Mouse (Mus musculus) regulatory T cell (primary cell): ENCODE data around the gene Olfr1385.
"Not testable (repeated sequence)": the region's sequence is repeated elsewhere in the genome, so short reads cannot be mapped to it uniquely, and the experiment has no call there.

Experiments used
- in situ Hi-C: fragments of 300-600 bp; cut with MboI, MseI; formaldehyde crosslinking; loops from one replicate; pipeline ENCODE4 v1.15.1; 2025; ENCODE audit warnings: high pct_unique_total_duplicates

Olfr1385 gene

GRCm38 (mm10) chr11:49488770-49489169, at the start of gene Olfr1385:
TSS of gene Olfr1385 (plus strand) at chr11:49489070.
- in situ Hi-C loops: not testable (repeated sequence)

DNA sequence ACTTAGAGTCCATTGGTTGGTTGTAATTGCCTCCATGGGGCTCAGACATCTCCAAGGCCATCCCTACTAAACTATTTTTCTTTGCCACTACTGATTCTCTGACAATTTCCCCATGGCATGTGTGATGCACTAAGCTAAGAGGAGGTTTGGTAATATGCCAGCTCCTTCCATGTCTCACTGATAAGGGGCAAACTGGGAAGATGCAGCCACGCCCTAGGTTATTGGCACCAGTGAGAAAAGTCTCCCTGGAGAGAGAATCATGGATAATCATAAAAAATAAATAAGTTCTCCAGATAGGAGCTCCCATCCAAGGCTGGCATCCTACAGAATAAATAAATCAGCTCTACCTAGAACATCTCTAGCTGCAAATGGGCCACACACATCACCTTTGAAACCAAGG, 33.8 kb upstream of the Olfr1385 start, which contains the start of gene Olfr1387:
Gene Olfr1387, plus strand, starts transcription at position 301 of the 400 bp plus-strand sequence.
- in situ Hi-C loops: no loop called here

DNA sequence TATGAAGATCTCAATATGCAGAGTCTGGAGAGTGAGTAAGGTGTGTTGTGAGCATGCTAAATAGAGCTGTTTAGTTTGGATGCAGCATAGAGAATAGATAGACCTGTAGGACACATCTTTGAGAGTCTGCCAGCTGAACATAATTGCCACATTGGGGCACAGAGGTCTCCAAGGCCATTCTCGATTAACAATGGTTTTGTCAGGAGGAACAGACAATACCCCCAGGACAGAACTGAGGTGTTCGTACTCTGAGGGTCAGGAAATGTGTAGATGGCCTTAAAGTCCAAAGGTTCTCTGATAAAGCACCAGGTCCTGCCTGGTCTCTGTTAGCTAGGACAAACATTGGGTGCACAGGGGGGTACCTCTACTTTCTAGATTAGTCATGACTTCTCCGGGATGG, 24.1 kb upstream of the Olfr1385 start, which contains the start of gene Olfr1386:
Gene Olfr1386, plus strand, starts transcription at position 301 of the 400 bp plus-strand sequence.
- in situ Hi-C loops: not testable (repeated sequence)

DNA sequence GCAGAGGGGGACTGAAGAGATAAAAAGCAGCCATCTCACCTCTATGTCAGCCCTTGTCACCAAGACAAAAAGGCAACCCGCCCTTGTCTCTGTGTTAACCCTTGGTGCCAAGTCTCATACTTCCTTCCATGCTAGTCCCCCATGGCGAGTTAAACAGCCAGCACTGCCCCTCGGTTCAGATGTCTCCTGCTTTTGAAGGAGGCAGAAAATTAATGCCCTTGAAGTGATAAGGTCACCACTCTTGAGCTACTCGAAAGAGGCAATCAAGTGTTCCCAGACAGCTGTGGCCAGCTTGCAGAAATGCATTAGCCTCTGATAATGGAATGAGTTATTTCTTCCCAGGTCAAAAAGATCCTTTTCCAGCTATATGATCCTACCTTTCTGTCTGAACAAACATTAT, 2.9 kb upstream of the Olfr1385 start:
- in situ Hi-C loops: no loop called here

DNA sequence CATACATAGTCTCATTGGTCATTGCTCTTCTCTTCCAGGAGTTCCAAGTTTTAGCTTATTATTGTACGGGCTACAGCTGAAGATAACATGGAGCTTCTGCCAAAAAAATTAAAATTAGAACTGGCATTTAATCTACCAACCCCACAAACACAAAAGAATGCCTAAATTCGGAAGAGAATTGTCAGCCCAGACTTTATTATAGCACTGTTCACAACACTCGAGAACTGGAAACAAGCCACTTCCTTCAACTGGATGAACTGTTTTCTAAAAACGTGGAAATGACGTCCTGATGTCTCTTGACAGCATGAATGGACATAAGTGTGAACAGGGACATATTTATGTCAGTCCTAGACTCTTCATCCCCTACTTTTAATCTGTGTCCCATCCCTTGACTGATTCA, 29.2 kb downstream of the Olfr1385 start:
- in situ Hi-C loops: loop anchor here (25.0 kb wide), 1 partner anchor 781 kb away; no protein-coding TSS in a partner anchor

- in situ Hi-C loops: loop anchor here (25.0 kb wide), 1 partner anchor 782 kb away; no protein-coding TSS in a partner anchor
Measured at GRCm38 (mm10) chr11:49519348-49519747, 30.5 kb downstream of the Olfr1385 start, which contains the start of gene Olfr1383. TSS of gene Olfr1383 (plus strand) at chr11:49519648.

- in situ Hi-C loops: no loop called here
Measured at GRCm38 (mm10) chr11:49527947-49528346, 39.1 kb downstream of the Olfr1385 start, which contains the start of gene Olfr1382. TSS of gene Olfr1382 (plus strand) at chr11:49528247.

DNA sequence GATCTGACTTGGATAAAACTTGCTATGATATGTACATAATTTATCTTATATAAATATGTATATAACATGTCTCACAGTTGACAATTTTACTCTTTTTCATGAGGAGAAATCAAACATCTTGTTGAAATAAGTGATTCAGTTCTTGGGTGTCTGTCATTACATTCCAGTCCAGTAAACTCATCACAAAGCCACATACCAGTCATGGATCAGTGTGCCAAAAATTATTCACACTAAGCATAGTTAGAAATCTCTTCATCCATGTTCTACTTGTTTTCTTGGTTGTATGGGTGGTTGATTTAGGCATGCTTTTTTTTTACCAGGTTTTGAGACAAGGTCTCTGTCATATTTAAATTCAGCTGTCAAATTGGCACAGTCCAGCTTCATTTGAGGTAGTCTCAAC, 43.9 kb downstream of the Olfr1385 start:
- in situ Hi-C loops: no loop called here

DNA sequence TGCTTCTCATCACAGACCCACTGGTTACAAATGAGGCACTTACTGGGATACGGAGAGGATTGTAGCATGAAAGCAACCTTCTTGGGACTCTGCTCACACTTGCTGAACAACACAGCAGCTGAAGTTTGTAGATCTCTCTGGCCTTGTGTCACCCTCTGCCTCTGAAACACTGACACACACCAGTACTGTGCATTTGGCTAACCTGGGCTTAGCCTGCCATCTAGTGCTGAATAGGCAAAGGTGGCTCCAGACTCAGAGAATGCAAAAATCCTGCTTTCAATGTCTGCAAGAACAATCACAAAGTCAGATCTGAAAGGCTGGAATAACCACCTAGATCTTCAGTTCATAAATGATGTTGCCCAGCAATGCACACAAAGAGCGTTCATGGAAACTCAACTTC, 47.8 kb downstream of the Olfr1385 start:
- in situ Hi-C loops: not testable (repeated sequence)

GRCm38 (mm10) chr11:49543149-49543548, 54.3 kb downstream of the Olfr1385 start, which contains the start of gene Olfr1381:
TSS of gene Olfr1381 (plus strand) at chr11:49543449.
- in situ Hi-C loops: not testable (repeated sequence)
